Mouse (Mus musculus) hindbrain, embryonic 11.5 days (tissue): Measurements from ENCODE around the gene Arid1b. TPM values are rescaled to one million over a fixed set of nuclear protein-coding genes. Genes with fewer than 3 reads are reported as not detected.

Experiments used
- ATAC-seq: fragments of 200-750 bp; cut with Nextera tagmentation; 2 replicates; pipeline ENCODE4 v1.8.0; 2017; ENCODE audit warnings: mild to moderate bottlenecking, moderate TSS enrichment, moderate library complexity; ENCODE audit not compliant: low FRiP score
- DNase-seq: peaks from one replicate; pipeline ENCODE4 v3.0.0-alpha.2; 2015; ENCODE audit warnings: low spot score
- H3K27ac ChIP-seq: fragments of 300-500 bp; sonication (generic); 2 replicates; pipeline ENCODE4 v1.5.1; 2014; ENCODE audit warnings: mild to moderate bottlenecking, low read depth, low read length
- H3K27me3 ChIP-seq: fragments of 300-500 bp; sonication (generic); 2 replicates; pipeline ENCODE4 v1.6.1; 2014; ENCODE audit warnings: mild to moderate bottlenecking, low read length, moderate library complexity, mixed read lengths; ENCODE audit not compliant: control insufficient read depth, insufficient read depth
- H3K36me3 ChIP-seq: fragments of 300-500 bp; sonication (generic); 2 replicates; pipeline ENCODE4 v1.6.1; 2014; ENCODE audit warnings: mild to moderate bottlenecking, low read length, moderate library complexity, mixed read lengths; ENCODE audit not compliant: control insufficient read depth, insufficient read depth
- H3K4me1 ChIP-seq: fragments of 300-500 bp; sonication (generic); replicated peaks from 2 replicates; pipeline ENCODE4 v1.6.1; 2014; ENCODE audit warnings: low read length, mixed read lengths; ENCODE audit not compliant: control insufficient read depth, insufficient read depth
- H3K4me2 ChIP-seq: fragments of 300-500 bp; sonication (generic); replicated peaks from 2 replicates; pipeline ENCODE4 v1.6.1; 2014; ENCODE audit warnings: mild to moderate bottlenecking, low read depth, low read length
- H3K4me3 ChIP-seq: fragments of 300-500 bp; sonication (generic); 2 replicates; pipeline ENCODE4 v1.5.1; 2014; ENCODE audit warnings: low read depth, low read length
- H3K9ac ChIP-seq: fragments of 300-500 bp; sonication (generic); 2 replicates; pipeline ENCODE4 v1.6.1; 2014; ENCODE audit warnings: low read depth, low read length
- H3K9me3 ChIP-seq: fragments of 300-500 bp; sonication (generic); 2 replicates; pipeline ENCODE4 v1.6.1; 2016; ENCODE audit warnings: low read length; ENCODE audit not compliant: control insufficient read depth
- WGBS: fragments of 180-500 bp; shearing (Covaris S2); extraction: QIAGEN DNeasy Blood & Tissue Kit; methylation state at CpG from one replicate; pipeline ENCODE4 v1.1.7; 2014; 5-methylcytosine and 5-hydroxymethylcytosine counted together
- polyA plus RNA-seq: library from polyadenylated mRNA; unstranded; fragments of >200 nt; fragmentation: Nextera tagmentation; extraction: Ambion mirVana; gene quantifications from 2 replicates; pipeline ENCODE4 v1.2.1, GENCODE M21; 2014

Arid1b gene
- polyA plus RNA-seq, 1 experiment from 2014 or later = 18.6 TPM

- H3K27me3 ChIP-seq = no peaks in the 10 kb centered on the region
- no peak overlapping the region for H3K9ac ChIP-seq
- no peaks in the 10 kb centered on the region for H3K36me3 ChIP-seq
- H3K27ac ChIP-seq = no peak overlapping the region
- H3K9me3 ChIP-seq = no peaks in the 10 kb centered on the region
- DNase-seq (no peak), ATAC-seq (no peak)
- H3K4me2 ChIP-seq = no peak overlapping the region
- H3K4me3 ChIP-seq = no peak overlapping the region
- WGBS = 94% methylated on average over 10 of the region's 10 CpGs
- peaks cover 3% of the 10 kb centered on the region for H3K4me1 ChIP-seq
Observed at GRCm38 (mm10) chr17:5017065-5017464, 22.9 kb downstream of the Arid1b start.

- 33% methylated on average over 11 of the region's 11 CpGs for WGBS
- DNase-seq (no peak), ATAC-seq (peak; percentile 49; the same call in 1 of the 2 replicates)
- H3K4me1 ChIP-seq = peaks cover 3% of the 10 kb centered on the region; the same call in 1 of the 2 replicates
- no peak overlapping the region for H3K9ac ChIP-seq
- H3K27me3 ChIP-seq = no peaks in the 10 kb centered on the region
- H3K4me3 ChIP-seq = no peak overlapping the region
- no peaks in the 10 kb centered on the region for H3K9me3 ChIP-seq
- H3K27ac ChIP-seq = no peak overlapping the region
- no peak overlapping the region for H3K4me2 ChIP-seq
- no peaks in the 10 kb centered on the region for H3K36me3 ChIP-seq
Observed at GRCm38 (mm10) chr17:5021303-5022003, 27.3 kb downstream of the Arid1b start.

DNA sequence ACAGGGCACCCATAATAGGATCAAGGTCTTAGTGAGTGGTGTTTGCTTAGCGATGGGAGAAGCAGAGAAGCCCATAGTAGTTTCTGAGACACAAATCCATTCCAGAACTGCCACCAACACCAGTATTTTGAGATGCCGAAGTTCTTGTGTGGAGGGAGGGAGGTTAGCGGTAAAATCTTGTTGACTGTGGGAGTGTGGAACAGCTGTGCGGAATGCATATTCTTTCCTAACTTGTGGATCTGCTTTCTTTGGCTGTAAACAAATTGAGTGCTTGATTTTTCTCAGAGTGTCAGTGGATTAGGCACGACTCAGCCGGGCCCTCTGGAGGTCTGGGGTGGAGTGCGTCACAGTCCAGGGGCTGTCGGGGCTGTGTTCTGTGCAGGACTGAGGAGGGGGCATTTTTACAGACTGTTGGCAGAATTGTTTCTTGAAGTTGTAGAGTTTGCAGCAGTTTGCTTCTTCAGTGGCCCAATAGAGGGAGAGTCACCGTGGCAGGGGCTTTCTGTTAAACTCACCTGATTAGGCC, 27.9 kb downstream of the Arid1b start:
- Histone ChIP-seq H3K36me3 (no peaks in the 10 kb centered on the region), H3K4me3 (no peak overlapping the region), H3K4me2 (no peak overlapping the region), H3K4me1 (peaks cover 3% of the 10 kb centered on the region; the same call in 1 of the 2 replicates), H3K27me3 (no peaks in the 10 kb centered on the region), H3K9ac (no peak overlapping the region), H3K27ac (no peak overlapping the region), H3K9me3 (no peaks in the 10 kb centered on the region)
- 82% methylated on average over 9 of the region's 9 CpGs for WGBS
- DNase-seq (no peak), ATAC-seq (no peak)

DNA sequence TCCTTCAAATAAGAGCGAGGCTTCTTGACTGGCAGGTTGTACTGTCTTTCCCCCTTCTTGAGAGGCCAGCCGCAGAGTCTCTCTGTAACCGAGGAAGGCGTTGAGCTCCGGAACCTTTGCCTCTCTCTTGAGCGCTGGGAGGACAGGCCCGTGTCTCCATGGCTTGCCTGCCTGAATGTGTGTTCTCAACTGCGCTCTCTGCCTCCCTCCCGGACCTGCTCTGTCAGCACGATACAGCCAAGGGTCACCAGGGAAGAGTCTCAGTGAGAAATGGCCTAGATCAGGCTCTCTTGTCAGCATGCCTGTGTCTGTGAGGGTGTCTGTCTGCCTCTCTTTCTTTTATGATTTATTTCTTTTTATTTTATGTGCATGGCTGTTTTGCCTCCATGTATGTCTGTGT, 29.6 kb downstream of the Arid1b start:
- no peak overlapping the region for H3K9ac ChIP-seq
- H3K36me3 ChIP-seq = no peaks in the 10 kb centered on the region
- no peak overlapping the region for H3K4me3 ChIP-seq
- H3K27ac ChIP-seq = no peak overlapping the region
- H3K9me3 ChIP-seq = no peaks in the 10 kb centered on the region
- no peaks in the 10 kb centered on the region for H3K27me3 ChIP-seq
- no peak overlapping the region for H3K4me2 ChIP-seq
- ATAC-seq = no peak
- DNase-seq = no peak
- WGBS = 77% methylated on average over 10 of the region's 10 CpGs
- H3K4me1 ChIP-seq = peaks cover 3% of the 10 kb centered on the region; the same call in 1 of the 2 replicates

- Histone ChIP-seq H3K27ac (no peak overlapping the region), H3K27me3 (no peaks in the 10 kb centered on the region), H3K36me3 (no peaks in the 10 kb centered on the region), H3K4me3 (no peak overlapping the region), H3K4me1 (peaks cover 3% of the 10 kb centered on the region; the same call in 1 of the 2 replicates), H3K9ac (no peak overlapping the region), H3K4me2 (no peak overlapping the region), H3K9me3 (no peaks in the 10 kb centered on the region)
- 97% methylated on average over 1 of the region's 1 CpGs for WGBS
- no peak for ATAC-seq
- DNase-seq = no peak
Observed at GRCm38 (mm10) chr17:5025400-5025799, 31.3 kb downstream of the Arid1b start.

- Histone ChIP-seq H3K27ac (no peak overlapping the region), H3K9ac (no peak overlapping the region), H3K27me3 (no peaks in the 10 kb centered on the region), H3K4me1 (no peaks in the 10 kb centered on the region), H3K4me3 (no peak overlapping the region), H3K36me3 (no peaks in the 10 kb centered on the region), H3K9me3 (no peaks in the 10 kb centered on the region), H3K4me2 (no peak overlapping the region)
- ATAC-seq (no peak), DNase-seq (no peak)
- 66% methylated on average over 2 of the region's 2 CpGs for WGBS
Observed at GRCm38 (mm10) chr17:5026578-5026977, 32.4 kb downstream of the Arid1b start.

DNA sequence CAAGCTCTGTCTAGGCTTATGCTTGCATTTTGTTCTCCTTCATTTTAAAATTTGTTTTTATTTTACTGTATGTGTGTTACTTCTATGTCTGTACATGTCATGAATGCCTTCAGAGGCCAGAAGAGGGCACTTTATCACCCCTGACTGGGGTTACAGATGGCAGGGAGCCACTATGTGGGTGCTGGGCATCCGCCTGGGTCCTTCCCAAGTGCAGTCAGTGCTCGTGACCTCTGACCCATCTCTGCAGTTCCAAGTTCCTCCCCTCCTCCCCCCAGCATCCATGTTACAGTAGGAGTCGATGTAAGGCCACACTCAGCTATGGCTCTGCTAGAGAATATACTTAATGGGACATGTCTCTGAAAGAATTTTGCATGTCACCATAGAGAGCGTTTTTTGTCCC, 35.0 kb downstream of the Arid1b start:
- H3K9ac ChIP-seq = no peak overlapping the region
- H3K27ac ChIP-seq = no peak overlapping the region

GRCm38 (mm10) chr17:5030290-5030689, 36.2 kb downstream of the Arid1b start:
- WGBS = 72% methylated on average over 2 of the region's 2 CpGs
- H3K27me3 ChIP-seq = no peaks in the 10 kb centered on the region
- ATAC-seq (no peak), DNase-seq (no peak)
- H3K9me3 ChIP-seq = no peaks in the 10 kb centered on the region
- 0 out of 2 replicates have a peak, but pooled peaks cover 2% of the 10 kb centered on the region for H3K4me1 ChIP-seq
- no peak overlapping the region for H3K27ac ChIP-seq
- H3K9ac ChIP-seq = no peak overlapping the region
- no peak overlapping the region for H3K4me3 ChIP-seq
- no peaks in the 10 kb centered on the region for H3K36me3 ChIP-seq
- H3K4me2 ChIP-seq = no peak overlapping the region

More for the DNA sequence above, 35.0 kb downstream of the Arid1b start:
- H3K4me3 ChIP-seq = no peak overlapping the region
- H3K9me3 ChIP-seq = no peaks in the 10 kb centered on the region
- no peak overlapping the region for H3K4me2 ChIP-seq
- 87% methylated on average over 4 of the region's 4 CpGs for WGBS
- no peaks in the 10 kb centered on the region for H3K27me3 ChIP-seq
- no peaks in the 10 kb centered on the region for H3K36me3 ChIP-seq
- DNase-seq (no peak), ATAC-seq (no peak)
- H3K4me1 ChIP-seq = 0 out of 2 replicates have a peak, but pooled peaks cover 2% of the 10 kb centered on the region

DNA sequence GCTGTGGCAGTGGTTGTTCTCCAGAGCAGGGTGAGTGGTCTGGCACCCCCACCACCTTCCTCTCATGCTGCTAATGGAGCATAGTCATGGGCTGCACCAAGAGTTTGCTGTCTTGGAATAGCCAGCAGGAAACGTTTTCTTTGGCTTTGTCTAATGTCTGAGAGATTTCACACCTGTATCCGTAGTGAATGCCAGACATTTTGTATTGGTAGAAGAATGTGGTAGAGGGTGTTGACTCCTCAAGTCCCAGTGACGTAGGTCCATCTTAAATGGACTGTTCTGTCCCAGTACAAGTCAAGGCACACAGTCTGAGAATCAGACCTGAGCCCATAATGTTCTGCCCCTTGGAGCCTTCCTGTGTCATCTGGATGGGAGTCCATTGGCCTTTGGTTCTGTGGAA, 39.2 kb downstream of the Arid1b start:
- H3K4me1 ChIP-seq = 0 out of 2 replicates have a peak, but pooled peaks cover 2% of the 10 kb centered on the region
- H3K9ac ChIP-seq = no peak overlapping the region
- H3K4me3 ChIP-seq = no peak overlapping the region
- no peak overlapping the region for H3K4me2 ChIP-seq
- ATAC-seq (no peak), DNase-seq (no peak)
- H3K9me3 ChIP-seq = no peaks in the 10 kb centered on the region
- no peak overlapping the region for H3K27ac ChIP-seq
- WGBS = 91% methylated on average over 3 of the region's 3 CpGs
- no peaks in the 10 kb centered on the region for H3K36me3 ChIP-seq
- no peaks in the 10 kb centered on the region for H3K27me3 ChIP-seq
